ENCODE assay signal across 24 mouse cellular contexts in the genomic region with DNA sequence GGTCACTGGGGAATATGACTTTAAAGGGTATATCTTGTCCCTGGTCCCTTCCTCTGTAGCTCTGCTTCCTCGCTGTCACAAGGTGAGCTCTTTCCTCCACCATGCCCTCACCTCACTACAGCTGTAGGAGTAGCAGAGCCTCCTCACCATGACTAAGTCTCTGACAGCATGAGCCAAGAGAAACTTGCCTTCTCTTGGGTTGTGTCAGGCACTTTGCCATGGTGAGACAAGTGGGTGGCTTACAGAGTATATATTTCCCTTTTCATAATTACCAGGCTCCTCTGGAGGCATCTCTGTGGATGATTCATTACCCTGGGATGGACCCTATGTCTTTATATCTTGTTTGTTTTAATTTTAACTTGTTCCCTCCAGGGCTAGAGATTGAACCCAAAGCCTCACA.
A peak's percentile ranks its signal among the peaks of the same experiment; 100 is the strongest.
DNase-seq lines count a peak whose midpoint lies in the region; ATAC-seq lines count a peak whose summit lies in the region.
"Had no signal": no experiment of that assay in that cellular context is flagged by ENCODE, and none has a peak within 500 bp of the region (broad histone marks: within the 10 kb centered on the region; RNA-seq: fewer than 3 reads in every experiment).

No protein-coding gene starts in this region.

- ATAC-seq in frontal cortex, adult (ENCODE audit: low TSS enrichment), result peak; percentile 89
- ATAC-seq: forebrain, embryonic 13.5 days; forebrain, embryonic 16.5 days; hindbrain, postnatal 0 days; inflammation-experienced regulatory T-cells, adult 6 months; intestine, embryonic 16.5 days; Patski had no signal

- DNase-seq in frontal cortex, postnatal 25 days (ENCODE audit: low spot score in 2 of 2), result no peak
- peak; percentile 54 for DNase-seq in right cerebral cortex, adult 18-20 months
- no peak for DNase-seq in right cerebral cortex, postnatal 36 days (ENCODE audit: low spot score in 2 of 2)
- DNase-seq in fat pad, adult 2 months (ENCODE audit: extremely low read depth, low read depth, low spot score), result peak; percentile 30
- DNase-seq in thymus, postnatal 10 days (ENCODE audit: low spot score in 2 of 2), result no peak
- DNase-seq: adrenal gland, postnatal 10 days; adrenal gland, postnatal 36 days; cerebellum, adult 11-12 months; cerebellum, adult 8-10 months; cerebellum, postnatal 10 days; cerebellum, postnatal 36 days; embryo, embryonic 11 days; gastrocnemius, postnatal 10 days; gastrocnemius, postnatal 36 days; heart, adult 18-20 months; heart, postnatal 14 days; heart, postnatal 4 days had no signal

Comparison
In these comparisons a context has a peak if more than half of its experiments do, and no peak if none do; other contexts are left out.
1. DNase-seq: peak in right cerebral cortex, adult 18-20 months (single experiment) and fat pad, adult 2 months (single experiment); none in frontal cortex, postnatal 25 days (0 of 2), right cerebral cortex, postnatal 36 days (0 of 2) and thymus, postnatal 10 days (0 of 2).